Mouse (Mus musculus) layer of hippocampus, adult 2 months (tissue): Measurements from ENCODE around the gene Gm8165. TPM values are rescaled to one million over a fixed set of nuclear protein-coding genes. Genes with fewer than 3 reads are reported as not detected.
"Not testable (repeated sequence)": the region's sequence is repeated elsewhere in the genome, so short reads cannot be mapped to it uniquely, and the experiment has no call there.

Experiments used
- DNase-seq, 2 experiments: peaks; one replicate each; pipeline ENCODE4 v3.0.0; 2022; ENCODE audit warnings: low spot score in 2 of 2
- H3K27ac ChIP-seq: fragments of 200-600 bp; 2 replicates; pipeline ENCODE4 v1.8.1; 2022
- H3K4me3 ChIP-seq: fragments of 200-600 bp; 2 replicates; pipeline ENCODE4 v1.8.1; 2022; ENCODE audit warnings: mild to moderate bottlenecking
- long read RNA-seq, 2 experiments: library from polyadenylated mRNA; stranded (forward); transcript quantifications; one replicate each; pipeline ENCODE4 v2.0.0; 2021; ENCODE audit warnings: borderline mapping rate in 2 of 2
- total RNA-seq, 2 experiments: library from RNA; stranded (reverse); gene quantifications; 2 replicates each; pipeline ENCODE4 v1.2.3; 2021

The Gm8165 gene
- not detected for total RNA-seq
- long read RNA-seq, experiment 1: 0 reads
- long read RNA-seq, experiment 2: 0 reads

GRCm38 (mm10) chr14:43677099-43677498 lies at the start of gene Gm8165:
Gene Gm8165 (minus strand): TSS chr14:43677199.
- not testable (repeated sequence) for DNase-seq, H3K4me3 ChIP-seq, H3K27ac ChIP-seq

GRCm38 (mm10) chr14:43697621-43698020 lies 20.6 kb upstream of the Gm8165 start, which contains the start of gene Gm7324:
Gene Gm7324 (plus strand): TSS chr14:43697828.
- not testable (repeated sequence) for H3K27ac ChIP-seq, H3K4me3 ChIP-seq, DNase-seq

Other genes with a start within 250 kb of the Gm8165 start
- gene Gm5799, start 133.6 kb downstream of the Gm8165 start, total RNA-seq: under 1 TPM; 0.39 to 0.64 TPM
- gene Gm17654, start 98.1 kb downstream of the Gm8165 start, total RNA-seq: not detected
- not detected for gene Gm10375, start 69.2 kb downstream of the Gm8165 start, total RNA-seq
- 1 to 10 TPM; 1.2 to 1.7 TPM for gene Gm7324, start 20.6 kb upstream of the Gm8165 start, total RNA-seq
- gene Gm16506, start 50.3 kb upstream of the Gm8165 start, total RNA-seq: not detected
- not detected for gene Gm6526, start 70.7 kb upstream of the Gm8165 start, total RNA-seq
- gene Gm8180, start 107.5 kb upstream of the Gm8165 start, total RNA-seq: not detected
- gene Ear1, start 198.3 kb upstream of the Gm8165 start, total RNA-seq: not detected
- not detected for gene Ear10, start 246.4 kb upstream of the Gm8165 start, total RNA-seq
- under 1 TPM in 1 of 2 experiments, not detected in 1; 0.23 TPM for gene Gm8113, start 248.2 kb upstream of the Gm8165 start, total RNA-seq